Mouse (Mus musculus) lung, postnatal 36 days (tissue): Measurements from ENCODE around the gene Des.

ENCODE experiments used
- DNase-seq: peaks from one replicate; pipeline ENCODE4 v3.0.0; 2022; ENCODE audit warnings: mixed read lengths

The Des gene

DNA sequence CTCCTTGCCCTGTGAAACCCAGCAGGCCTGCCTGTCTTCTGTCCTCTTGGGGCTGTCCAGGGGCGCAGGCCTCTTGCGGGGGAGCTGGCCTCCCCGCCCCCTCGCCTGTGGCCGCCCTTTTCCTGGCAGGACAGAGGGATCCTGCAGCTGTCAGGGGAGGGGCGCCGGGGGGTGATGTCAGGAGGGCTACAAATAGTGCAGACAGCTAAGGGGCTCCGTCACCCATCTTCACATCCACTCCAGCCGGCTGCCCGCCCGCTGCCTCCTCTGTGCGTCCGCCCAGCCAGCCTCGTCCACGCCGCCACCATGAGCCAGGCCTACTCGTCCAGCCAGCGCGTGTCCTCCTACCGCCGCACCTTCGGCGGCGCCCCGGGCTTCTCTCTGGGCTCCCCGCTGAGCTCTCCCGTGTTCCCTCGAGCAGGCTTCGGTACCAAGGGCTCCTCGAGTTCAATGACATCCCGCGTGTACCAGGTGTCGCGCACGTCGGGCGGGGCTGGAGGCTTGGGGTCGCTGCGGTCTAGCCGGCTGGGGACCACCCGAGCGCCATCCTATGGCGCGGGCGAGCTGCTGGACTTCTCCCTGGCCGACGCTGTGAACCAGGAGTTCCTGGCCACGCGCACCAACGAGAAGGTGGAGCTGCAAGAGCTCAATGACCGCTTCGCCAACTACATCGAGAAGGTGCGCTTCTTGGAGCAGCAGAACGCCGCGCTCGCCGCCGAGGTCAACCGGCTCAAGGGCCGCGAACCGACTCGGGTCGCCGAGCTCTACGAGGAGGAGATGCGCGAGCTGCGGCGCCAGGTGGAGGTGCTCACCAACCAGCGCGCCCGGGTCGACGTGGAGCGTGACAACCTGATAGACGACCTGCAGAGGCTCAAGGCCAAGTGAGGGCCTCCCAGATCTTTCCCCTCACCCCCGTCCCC lies at the start of gene Des:
Des (plus strand) TSS at position 218 of the 920 bp plus-strand sequence.
- DNase-seq: peak; percentile 70

DNA sequence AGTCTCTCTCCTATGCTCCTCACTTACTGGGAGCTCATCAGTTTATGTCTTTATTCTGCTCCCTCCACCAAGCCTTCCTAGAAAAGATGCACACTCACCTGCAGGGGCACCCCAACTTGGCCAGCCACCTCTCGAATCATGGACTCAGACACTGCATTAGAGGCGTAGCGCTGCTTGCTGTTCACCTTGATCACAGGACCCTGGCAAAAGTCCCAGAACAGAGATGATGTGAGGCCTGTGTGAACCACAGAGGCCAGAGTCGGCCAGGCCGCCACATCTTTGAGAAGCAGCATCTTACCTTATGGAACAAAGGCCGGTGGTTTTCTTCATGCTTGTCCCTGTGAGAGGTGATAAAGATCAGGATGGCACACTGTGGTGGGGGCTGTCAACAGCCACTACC lies 48.4 kb upstream of the Des start:
- no peak for DNase-seq

DNA sequence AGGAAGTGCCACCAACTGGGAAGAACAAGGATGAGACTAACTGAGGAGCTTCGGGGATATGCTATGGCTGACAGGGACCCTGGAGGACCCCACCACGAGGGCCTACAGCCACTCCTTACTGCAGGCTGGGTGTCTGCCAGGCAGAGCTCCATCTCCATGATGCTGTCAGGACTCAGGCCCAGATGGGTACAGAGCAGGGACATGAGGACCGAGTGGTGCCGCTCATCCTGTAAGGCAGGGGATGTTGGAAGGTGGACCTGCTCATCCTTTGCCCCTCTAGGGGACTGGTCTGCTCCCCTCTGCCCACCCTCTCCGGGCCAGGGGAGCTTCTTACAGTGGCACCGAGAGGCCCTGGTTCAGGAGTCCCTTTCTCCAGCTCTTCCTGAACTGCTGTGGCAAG lies 45.1 kb upstream of the Des start:
- DNase-seq: no peak

- no peak for DNase-seq
Measured at GRCm38 (mm10) chr1:75315456-75316365, 44.4 kb upstream of the Des start.

GRCm38 (mm10) chr1:75316861-75317240 lies 43.3 kb upstream of the Des start:
- DNase-seq: peak; percentile 95

- DNase-seq: peak; percentile 100
Measured at GRCm38 (mm10) chr1:75317241-75318201, 42.6 kb upstream of the Des start, which contains the start of gene Dnpep. Dnpep (minus strand) TSS chr1:75317990.

GRCm38 (mm10) chr1:75318301-75318700 lies 41.8 kb upstream of the Des start:
- DNase-seq: no peak

GRCm38 (mm10) chr1:75318736-75319135 lies 41.4 kb upstream of the Des start:
- no peak for DNase-seq

- DNase-seq: no peak
Measured at GRCm38 (mm10) chr1:75319166-75319565, 41.0 kb upstream of the Des start.

GRCm38 (mm10) chr1:75327461-75327860 lies 32.7 kb upstream of the Des start:
- no peak for DNase-seq

- DNase-seq: no peak
Measured at GRCm38 (mm10) chr1:75331271-75331670, 28.9 kb upstream of the Des start.

DNA sequence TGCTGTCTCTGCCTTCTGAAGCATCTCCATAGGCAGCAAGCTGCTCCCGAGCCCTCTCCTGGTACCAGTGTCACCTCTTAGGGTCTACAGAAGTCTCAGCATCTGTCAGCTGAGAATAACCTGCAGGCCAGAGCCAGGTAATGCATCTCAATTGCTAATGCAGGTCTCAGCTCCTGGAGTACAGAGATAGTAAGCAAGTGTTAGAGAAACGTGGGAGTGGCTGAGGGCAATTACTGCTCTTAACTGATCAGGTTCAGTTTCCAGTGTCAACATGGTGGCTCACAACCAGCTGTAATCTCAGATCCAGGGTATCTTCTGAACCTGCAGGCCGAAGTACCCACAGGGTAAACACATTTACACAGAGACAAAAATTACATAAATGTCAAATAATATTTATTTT lies 23.7 kb upstream of the Des start:
- no peak for DNase-seq

GRCm38 (mm10) chr1:75337097-75337496 lies 23.0 kb upstream of the Des start:
- no peak for DNase-seq

- no peak for DNase-seq
Measured at GRCm38 (mm10) chr1:75338091-75338694, 21.9 kb upstream of the Des start.

GRCm38 (mm10) chr1:75339337-75339736 lies 20.8 kb upstream of the Des start:
- no peak for DNase-seq

DNA sequence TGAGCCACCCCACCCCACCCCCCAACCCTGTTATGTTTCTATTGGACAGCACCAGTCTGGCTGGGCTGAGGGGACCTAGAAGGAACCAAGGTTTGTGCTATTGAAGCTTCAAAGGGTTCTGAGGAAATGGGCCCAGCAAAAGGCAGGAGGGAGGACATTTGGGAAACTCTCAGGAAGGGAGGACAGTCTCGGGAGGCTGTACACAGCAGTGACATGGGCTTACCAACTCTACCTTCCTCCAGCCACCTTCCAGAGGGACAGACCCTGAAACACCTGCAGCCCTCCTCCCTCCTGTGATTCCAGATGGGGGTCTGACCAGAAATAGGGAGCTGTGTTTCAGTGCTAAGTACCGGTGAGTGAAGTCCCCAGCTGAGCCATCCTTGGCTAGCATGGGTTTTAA lies 19.6 kb upstream of the Des start:
- no peak for DNase-seq

DNA sequence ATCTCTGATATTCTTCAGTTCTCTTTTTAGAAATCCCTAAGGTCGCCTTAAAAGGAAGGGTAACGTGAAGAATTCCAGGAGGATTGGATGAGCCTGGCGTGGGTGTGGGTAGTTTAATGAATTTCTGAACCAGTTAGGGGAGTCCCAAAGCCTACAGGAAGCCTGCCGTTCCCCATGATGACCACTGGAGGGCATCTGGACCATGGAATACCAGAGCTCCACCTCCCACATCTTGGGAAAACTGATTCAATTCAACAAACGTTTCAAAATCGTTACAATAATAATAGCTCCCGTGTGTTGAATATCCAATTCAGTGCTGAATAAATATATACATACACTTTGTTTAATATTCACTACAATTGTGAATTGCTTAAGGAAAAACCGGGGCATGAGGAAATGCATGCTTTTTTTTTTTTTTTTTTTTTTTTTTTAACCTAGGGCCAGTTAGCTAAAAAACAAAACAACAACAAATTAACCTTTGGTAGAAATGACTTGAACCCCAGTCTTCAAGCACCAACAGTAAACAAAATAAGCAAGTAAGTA lies 17.2 kb upstream of the Des start:
- peak; percentile 83 for DNase-seq

DNA sequence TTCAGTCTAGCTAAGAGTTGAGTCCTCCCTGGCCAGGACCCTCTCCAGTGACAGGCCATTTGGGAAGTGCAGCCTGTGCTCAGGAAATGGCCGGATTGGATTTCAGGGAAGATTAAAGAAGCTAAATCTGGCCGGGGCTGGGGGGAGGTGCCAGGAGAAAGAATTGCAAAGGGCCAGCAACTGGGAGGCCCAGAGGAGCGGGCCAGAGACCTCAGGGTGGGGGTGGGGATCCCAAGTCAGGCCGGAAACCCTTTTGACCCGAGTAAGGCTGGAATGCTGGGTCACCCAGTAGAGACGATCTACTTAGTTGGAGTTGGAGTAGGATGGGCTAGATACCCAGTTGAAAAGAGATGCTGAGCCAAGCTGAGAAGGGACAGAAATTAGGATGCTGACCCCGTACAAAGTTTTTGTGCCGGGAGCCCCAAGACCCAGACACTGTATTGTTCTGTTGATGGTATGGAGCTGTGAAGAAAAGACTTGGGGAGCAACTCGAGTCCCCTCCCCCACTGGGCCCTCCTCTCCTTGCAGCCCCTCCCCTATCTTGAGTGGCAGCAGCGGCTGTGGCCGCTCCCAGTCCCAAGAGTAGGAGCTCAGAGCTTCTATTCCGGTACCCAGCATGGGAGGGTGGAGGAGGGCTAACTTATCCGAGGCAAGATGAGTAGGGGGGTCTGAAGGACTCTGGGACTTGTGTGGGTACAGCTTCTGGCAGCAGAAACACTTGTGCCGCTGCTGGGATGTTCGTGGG lies 15.7 kb upstream of the Des start:
- peak; percentile 45 for DNase-seq

GRCm38 (mm10) chr1:75345036-75345935 lies 14.8 kb upstream of the Des start:
- no peak for DNase-seq

- DNase-seq: peak; percentile 26
Measured at GRCm38 (mm10) chr1:75347279-75347678, 12.8 kb upstream of the Des start.
